Mouse (Mus musculus) kidney, postnatal 36 days (tissue): ENCODE results near the gene Gabrb2.

Experiments
- DNase-seq, 2 experiments: peaks; one replicate each; pipeline ENCODE4 v3.0.0; 2021 to 2022; ENCODE audit warnings: mixed read lengths in 2 of 2

Gene Gabrb2

GRCm38 (mm10) chr11:42418996-42419782, at the start of gene Gabrb2:
Gene Gabrb2, plus strand, starts transcription at chr11:42419757.
- no peak for DNase-seq

GRCm38 (mm10) chr11:42378983-42379382, 40.6 kb upstream of the Gabrb2 start:
- no peak for DNase-seq

- no peak for DNase-seq
These were observed 33.1 kb upstream of the Gabrb2 start for GRCm38 (mm10) chr11:42386486-42386885.

- DNase-seq = no peak
These were observed 28.8 kb upstream of the Gabrb2 start for GRCm38 (mm10) chr11:42390682-42391290.

- no peak for DNase-seq
These were observed 26.1 kb upstream of the Gabrb2 start for GRCm38 (mm10) chr11:42393451-42393850.

GRCm38 (mm10) chr11:42419791-42420633, 455 bp downstream of the Gabrb2 start:
- DNase-seq = no peak

GRCm38 (mm10) chr11:42420634-42421470, 1.3 kb downstream of the Gabrb2 start:
- DNase-seq = peak in 1 of 2 experiments; percentile 24

- DNase-seq = peak; percentile 5 to 46
These were observed 3.7 kb downstream of the Gabrb2 start for GRCm38 (mm10) chr11:42423231-42423630.

- no peak for DNase-seq
These were observed 11.9 kb downstream of the Gabrb2 start for GRCm38 (mm10) chr11:42431495-42431894.

- no peak for DNase-seq
These were observed 19.4 kb downstream of the Gabrb2 start for GRCm38 (mm10) chr11:42438978-42439377.

GRCm38 (mm10) chr11:42443641-42444040, 24.1 kb downstream of the Gabrb2 start:
- no peak for DNase-seq

GRCm38 (mm10) chr11:42448929-42449328, 29.4 kb downstream of the Gabrb2 start:
- DNase-seq = no peak

- DNase-seq = no peak
These were observed 44.6 kb downstream of the Gabrb2 start for GRCm38 (mm10) chr11:42464136-42464535.

- no peak for DNase-seq
These were observed 48.8 kb downstream of the Gabrb2 start for GRCm38 (mm10) chr11:42468381-42468780.

GRCm38 (mm10) chr11:42474523-42474922, 55.0 kb downstream of the Gabrb2 start:
- DNase-seq = no peak

- no peak for DNase-seq
These were observed 68.1 kb downstream of the Gabrb2 start for GRCm38 (mm10) chr11:42487625-42488024.

- DNase-seq = no peak
These were observed 81.6 kb downstream of the Gabrb2 start for GRCm38 (mm10) chr11:42501166-42501565.

GRCm38 (mm10) chr11:42505436-42505835, 85.9 kb downstream of the Gabrb2 start:
- DNase-seq = no peak

- DNase-seq = no peak
These were observed 86.4 kb downstream of the Gabrb2 start for GRCm38 (mm10) chr11:42505911-42506310.

GRCm38 (mm10) chr11:42521960-42522359, 102.4 kb downstream of the Gabrb2 start:
- no peak for DNase-seq

- DNase-seq = no peak
These were observed 108.8 kb downstream of the Gabrb2 start for GRCm38 (mm10) chr11:42528226-42528881.

- no peak for DNase-seq
These were observed 113.0 kb downstream of the Gabrb2 start for GRCm38 (mm10) chr11:42532577-42532976.
